ENCODE assay signal across 8 mouse cellular contexts in the genomic region with DNA sequence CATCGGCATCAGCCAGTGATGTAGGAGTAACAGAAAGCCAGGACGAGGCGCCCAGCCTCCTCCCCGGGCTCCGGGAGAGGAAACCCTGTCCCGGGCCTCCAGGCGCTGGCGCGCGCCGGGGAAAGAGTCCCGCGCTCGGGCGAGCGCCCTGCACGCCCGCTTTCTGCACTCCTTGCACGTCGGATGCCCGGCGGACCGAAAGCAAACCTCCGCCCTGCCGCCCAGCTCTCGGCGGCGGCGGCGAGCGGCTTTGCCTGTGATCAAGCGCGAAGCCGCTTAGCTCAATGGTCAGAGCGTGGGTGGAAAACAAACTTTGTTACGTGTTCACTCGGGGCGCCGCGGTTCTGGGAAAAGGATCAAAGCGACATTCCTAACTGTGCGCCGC. TPM values are rescaled to one million over a fixed set of nuclear protein-coding genes. Genes with fewer than 3 reads are reported as not detected.
DNase-seq lines count a peak whose midpoint lies in the region; ATAC-seq and TF ChIP-seq lines count a peak whose summit lies in the region.

No protein-coding gene starts in this region.

- peak overlapping the region; percentile 72 to 92 for H3K4me3 ChIP-seq in heart, embryonic 14.5 days (ENCODE audit: control insufficient read depth in 1 of 2, insufficient read depth in 1 of 2, low read depth in 1 of 2, low read length in 2 of 2)
- peak overlapping the region; percentile 86 for H3K4me3 ChIP-seq in liver, postnatal 0 days (ENCODE audit: low read depth, low read length)
- H3K4me3 ChIP-seq in neural tube, embryonic 13.5 days = peak overlapping the region; percentile 92

- H3K36me3 ChIP-seq in heart, embryonic 14.5 days (ENCODE audit: control insufficient read depth, insufficient read depth, low read length) = no peaks in the 10 kb centered on the region
- no peaks in the 10 kb centered on the region; the same call in 1 of the 2 replicates for H3K36me3 ChIP-seq in liver, postnatal 0 days (replicated peaks; ENCODE audit: insufficient read depth, low read length)
- no peaks in the 10 kb centered on the region for H3K36me3 ChIP-seq in neural tube, embryonic 13.5 days

- no peaks in the 10 kb centered on the region for H3K9me3 ChIP-seq in heart, embryonic 14.5 days (ENCODE audit: control insufficient read depth, low read length)
- H3K9me3 ChIP-seq in liver, postnatal 0 days (ENCODE audit: low read length) = no peaks in the 10 kb centered on the region
- H3K9me3 ChIP-seq in neural tube, embryonic 13.5 days = no peaks in the 10 kb centered on the region

- ATAC-seq in heart, embryonic 14.5 days (ENCODE audit: insufficient number of reproducible peaks, insufficient read depth, low FRiP score, low read depth) = peak; percentile 36; the same call in 1 of the 2 replicates
- ATAC-seq in liver, postnatal 0 days = peak; percentile 61
- ATAC-seq in neural tube, embryonic 13.5 days (ENCODE audit: low read depth) = peak; percentile 62

- H3K4me1 ChIP-seq in heart, embryonic 14.5 days (ENCODE audit: control insufficient read depth in 2 of 2, insufficient read depth in 2 of 2, low read length in 2 of 2) = peaks cover 1 to 16% of the 10 kb centered on the region in 2 experiments
- H3K4me1 ChIP-seq in liver, postnatal 0 days (ENCODE audit: insufficient read depth) = peaks cover 24% of the 10 kb centered on the region
- peaks cover 27% of the 10 kb centered on the region for H3K4me1 ChIP-seq in neural tube, embryonic 13.5 days (replicated peaks)

- peak overlapping the region; percentile 72 to 93 for H3K27ac ChIP-seq in heart, embryonic 14.5 days (replicated peaks in 1 of 2; ENCODE audit: control insufficient read depth in 1 of 2, insufficient read depth in 1 of 2, low read depth in 2 of 2, low read length in 2 of 2)
- H3K27ac ChIP-seq in liver, postnatal 0 days (ENCODE audit: low read depth) = peak overlapping the region; percentile 99
- peak overlapping the region; percentile 96 for H3K27ac ChIP-seq in neural tube, embryonic 13.5 days (replicated peaks)

- peak overlapping the region; percentile 98 for H3K9ac ChIP-seq in heart, embryonic 14.5 days (ENCODE audit: low read length)
- H3K9ac ChIP-seq in liver, postnatal 0 days (replicated peaks) = peak overlapping the region; percentile 94
- H3K9ac ChIP-seq in neural tube, embryonic 13.5 days = peak overlapping the region; percentile 94

- peak overlapping the region; percentile 89 for H3K4me2 ChIP-seq in heart, embryonic 14.5 days (ENCODE audit: low read length)
- H3K4me2 ChIP-seq in liver, postnatal 0 days (ENCODE audit: low read depth, low read length) = peak overlapping the region; percentile 83
- peak overlapping the region; percentile 86 for H3K4me2 ChIP-seq in neural tube, embryonic 13.5 days

- no peaks in the 10 kb centered on the region for H3K27me3 ChIP-seq in heart, embryonic 14.5 days (ENCODE audit: control insufficient read depth, insufficient read depth, low read length)
- no peaks in the 10 kb centered on the region for H3K27me3 ChIP-seq in liver, postnatal 0 days (ENCODE audit: insufficient read depth, low read length)
- H3K27me3 ChIP-seq in neural tube, embryonic 13.5 days = 0 out of 2 replicates have a peak, but pooled peaks cover 4% of the 10 kb centered on the region

- WGBS in heart, embryonic 14.5 days = under 1% methylated on average over 43 of the region's 43 CpGs
- 3% methylated on average over 43 of the region's 43 CpGs for WGBS in liver, postnatal 0 days (ENCODE audit: insufficient replicate concordance)
- WGBS in neural tube, embryonic 13.5 days = under 1% methylated on average over 43 of the region's 43 CpGs

- DNase-seq in CD8-positive naive resting alpha-beta T cell, adult 2 months (ENCODE audit: low read depth in 2 of 2, low spot score in 2 of 2) = peak; percentile 47 to 48
- DNase-seq in c-Kit-negative CD71-positive TER-119-positive erythroid progenitor cells, embryonic 14.5 days (ENCODE audit: low read depth, low spot score) = peak; percentile 70
- DNase-seq in fibroblast of lung, adult 2 months (ENCODE audit: low read depth) = peak; percentile 28
- peak; percentile 72 for DNase-seq in kidney, postnatal 14 days
- peak; percentile 81 for DNase-seq in liver, postnatal 0 days
- peak; percentile 79 for DNase-seq in testis, postnatal 10 days (ENCODE audit: low spot score)

- no peak for TF ChIP-seq EP300 in liver, postnatal 0 days (IDR thresholded peaks at IDR 0.05; ENCODE audit: low read depth)

- no peak for TF ChIP-seq CTCF in liver, postnatal 0 days (IDR thresholded peaks at IDR 0.05; ENCODE audit: low read depth)

RNA-seq across cellular contexts. Expression of a gene that starts 0.6 kb away (rescaled TPM):
- polyA plus RNA-seq in heart, embryonic 14.5 days (2014; fragmentation: Nextera tagmentation; extraction: Ambion mirVana) = 30.2 and 33.9 TPM in 2 replicates
- polyA plus RNA-seq in liver, postnatal 0 days (2015; fragmentation: Nextera tagmentation; extraction: Ambion mirVana) = 12.7 and 13.2 TPM in 2 replicates
- polyA plus RNA-seq in neural tube, embryonic 13.5 days (2015; fragmentation: Nextera tagmentation; extraction: Ambion mirVana) = 49.4 and 58.3 TPM in 2 replicates

Comparison
In these comparisons a context has a peak if more than half of its experiments do, and no peak if none do; other contexts are left out.
1. Peak in every context shown above with its lines: DNase-seq, ATAC-seq, H3K4me3 ChIP-seq and H3K27ac ChIP-seq.
2. DNase-seq: peak in every context shown above with its lines; median percentile 81 in liver, postnatal 0 days; 79 in testis, postnatal 10 days; 72 in kidney, postnatal 14 days; 70 in c-Kit-negative CD71-positive TER-119-positive erythroid progenitor cells, embryonic 14.5 days; 48 in CD8-positive naive resting alpha-beta T cell, adult 2 months; 28 in fibroblast of lung, adult 2 months.